Mouse (Mus musculus): ENCODE results near the gene Slc38a6. TPM values are rescaled to one million over a fixed set of nuclear protein-coding genes. Genes with fewer than 3 reads are reported as not detected.

Slc38a6 gene
- total RNA-seq, 1 experiment from 2014 or later: 6.0 TPM

DNA sequence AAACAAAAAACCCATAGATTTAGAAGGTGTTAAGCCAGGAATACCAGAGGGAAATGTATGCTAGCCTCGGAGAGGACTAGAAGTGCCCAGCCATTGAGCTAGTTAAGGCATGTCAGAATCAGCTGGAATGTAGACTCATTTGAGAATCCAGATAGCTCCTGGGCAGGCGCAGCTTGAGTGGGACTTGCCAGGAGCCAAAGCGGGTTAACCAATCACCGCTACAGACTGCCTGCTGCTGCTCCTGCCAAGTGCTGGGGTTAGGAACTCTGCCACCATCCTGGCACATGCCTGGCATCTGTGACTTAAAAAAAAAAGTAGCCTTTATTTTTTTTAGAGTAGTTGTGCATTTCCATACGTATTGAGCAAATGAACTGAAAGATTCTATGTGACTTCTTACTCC, 66.8 kb downstream of the Slc38a6 start:
- no peak for ATAC-seq (replicated peaks; ENCODE audit: low read depth, poor library complexity, severe bottlenecking)

DNA sequence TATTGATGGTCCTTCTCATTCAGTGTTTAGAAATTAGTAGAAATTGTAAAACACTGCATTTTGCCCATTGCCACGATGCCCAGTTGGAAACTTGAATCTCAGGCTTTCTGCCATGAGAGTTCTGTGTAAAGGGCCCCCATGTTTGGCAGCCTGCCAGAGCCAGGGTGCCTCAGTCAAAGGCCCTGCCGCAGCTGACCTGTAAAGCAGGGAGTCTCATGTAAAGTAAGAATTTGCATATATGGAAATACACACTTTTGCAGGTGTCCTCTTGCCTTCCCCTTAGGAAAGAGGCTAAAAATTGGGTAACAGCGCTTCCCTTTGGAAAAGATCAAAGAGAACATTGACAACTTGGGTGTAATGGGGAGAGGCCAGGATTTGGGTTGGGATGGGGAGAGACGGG, 67.9 kb downstream of the Slc38a6 start:
- no peak for ATAC-seq (replicated peaks; ENCODE audit: low read depth, poor library complexity, severe bottlenecking)

DNA sequence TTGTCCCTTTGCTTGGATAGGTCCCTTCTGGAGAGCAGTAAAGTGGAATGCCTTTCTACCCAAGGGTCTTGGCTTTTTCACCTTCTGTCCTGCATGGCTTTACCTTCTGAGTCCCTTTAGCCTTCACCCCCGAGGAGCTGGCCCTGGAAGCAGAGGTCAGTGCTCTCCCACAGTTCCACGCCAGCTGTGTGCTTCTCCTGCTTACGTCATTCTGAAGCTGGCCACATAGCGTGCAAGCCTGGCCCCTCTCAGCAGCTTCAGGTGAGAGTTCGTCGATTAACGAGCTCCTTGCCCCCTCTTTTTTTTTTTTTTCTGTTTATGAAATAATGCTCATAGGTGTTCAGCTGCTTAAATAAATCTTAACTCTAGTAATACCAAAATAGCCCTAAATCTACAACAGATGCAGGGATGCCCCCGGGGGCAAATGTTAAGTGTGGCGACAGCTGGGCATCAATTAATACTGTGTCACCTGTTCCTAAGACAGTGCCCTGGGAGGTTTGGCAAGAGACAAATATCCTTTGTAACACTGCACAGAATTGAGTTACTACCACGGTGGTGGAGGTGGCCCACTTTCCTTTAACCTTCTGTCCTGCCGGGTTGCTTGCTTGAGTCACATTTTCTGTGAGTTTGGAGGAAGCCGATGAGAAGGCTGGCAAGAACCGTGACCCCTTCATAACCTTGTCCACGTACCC, 68.7 kb downstream of the Slc38a6 start:
- ATAC-seq (replicated peaks; ENCODE audit: low read depth, poor library complexity, severe bottlenecking): no peak

DNA sequence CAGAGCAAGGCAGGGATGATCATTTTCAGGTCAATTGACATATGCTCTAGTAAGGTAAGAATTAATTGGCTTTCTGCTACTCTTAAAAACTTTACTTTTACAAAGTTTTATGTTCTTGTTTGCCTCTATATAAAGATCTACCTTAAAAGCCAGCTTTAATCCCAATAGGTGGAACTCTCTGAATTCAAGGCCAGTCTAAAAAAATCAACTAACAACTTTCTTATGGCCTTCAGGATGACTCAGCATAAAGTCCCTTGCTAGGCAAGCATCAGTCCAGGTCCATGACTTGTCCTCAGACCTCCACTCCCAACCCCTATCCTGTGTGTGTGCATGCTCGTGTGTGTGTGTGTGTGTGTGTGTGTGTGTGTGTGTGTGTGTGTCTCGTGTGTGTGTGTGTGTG, 70.1 kb downstream of the Slc38a6 start:
- ATAC-seq (replicated peaks; ENCODE audit: low read depth, poor library complexity, severe bottlenecking): no peak

DNA sequence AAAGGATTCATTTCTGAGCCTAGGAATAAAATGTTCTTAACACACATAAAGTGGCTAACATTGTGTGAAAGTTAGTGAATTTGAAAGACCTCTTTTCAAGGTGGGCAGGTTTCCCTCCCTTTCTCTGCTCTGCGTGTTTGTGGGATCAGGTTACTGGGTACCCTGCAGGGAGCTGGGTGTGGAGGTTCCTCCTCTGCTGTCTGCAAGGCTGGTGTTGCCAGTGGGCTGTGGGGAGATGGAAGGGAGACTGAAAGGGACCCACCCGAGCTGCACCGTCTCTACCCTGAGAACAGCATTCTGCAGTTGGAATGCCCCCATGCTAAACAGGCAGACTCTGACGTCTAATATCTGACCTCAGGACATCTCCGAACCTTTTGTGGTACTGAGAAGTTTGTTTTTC, 70.7 kb downstream of the Slc38a6 start:
- ATAC-seq (replicated peaks; ENCODE audit: low read depth, poor library complexity, severe bottlenecking): no peak

DNA sequence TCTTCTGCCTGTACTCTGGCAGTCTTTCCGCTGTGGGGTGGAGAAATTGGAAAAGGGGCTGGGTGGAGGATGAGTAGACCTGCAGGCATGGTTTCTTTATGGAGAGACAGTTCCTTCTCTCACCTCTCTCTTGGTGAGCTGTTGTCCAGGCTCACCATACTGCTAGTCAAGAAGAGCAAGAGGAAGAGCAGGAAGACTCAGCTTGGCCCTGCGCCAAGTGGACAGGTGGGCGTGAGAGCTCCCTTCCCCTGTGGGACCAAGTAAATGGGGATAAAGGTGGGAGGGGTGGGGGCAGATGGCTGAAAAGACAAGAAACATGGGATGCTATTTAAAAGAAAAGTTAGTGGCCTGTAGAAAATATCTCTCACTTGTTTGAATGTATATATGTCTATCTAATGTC, 71.2 kb downstream of the Slc38a6 start:
- no peak for ATAC-seq (replicated peaks; ENCODE audit: low read depth, poor library complexity, severe bottlenecking)

DNA sequence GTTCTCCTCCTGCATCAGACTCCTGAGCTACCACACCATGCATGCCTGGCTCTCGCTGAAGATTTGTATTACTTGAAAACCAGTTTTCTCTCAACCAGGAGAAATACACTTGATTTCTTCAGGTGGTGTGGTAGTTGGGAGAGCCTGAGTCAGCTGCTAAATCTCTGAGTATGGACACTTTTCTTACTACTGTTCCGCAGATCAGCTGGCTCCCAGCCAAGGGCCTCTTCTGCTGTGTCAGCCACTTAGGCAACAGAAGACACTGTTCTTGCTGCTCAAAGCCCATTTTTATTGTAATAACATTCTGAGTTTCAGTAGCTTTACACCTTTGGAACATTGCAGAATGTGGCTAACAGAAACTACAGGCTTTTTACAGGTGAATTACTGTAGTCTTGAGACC, 72.1 kb downstream of the Slc38a6 start:
- ATAC-seq (replicated peaks; ENCODE audit: low read depth, poor library complexity, severe bottlenecking): no peak

DNA sequence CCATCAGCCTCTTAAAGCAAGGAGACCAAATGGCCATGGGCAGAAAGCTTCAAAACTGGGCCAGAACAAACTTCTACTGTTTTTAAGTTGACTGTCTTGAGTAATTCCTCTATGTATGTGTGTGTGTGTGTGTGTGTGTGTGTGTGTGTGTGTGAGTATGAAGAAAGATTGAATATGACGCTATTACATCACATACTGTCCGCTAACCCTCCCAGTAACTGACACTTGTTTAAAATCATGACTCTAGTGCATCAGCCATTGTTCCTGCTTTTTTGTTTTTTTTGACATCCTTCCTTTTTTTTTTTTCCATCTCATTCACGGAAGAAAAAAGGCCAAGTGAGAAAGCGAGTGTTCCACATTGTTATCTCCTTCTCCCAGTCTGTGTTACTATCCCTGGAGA, 72.9 kb downstream of the Slc38a6 start:
- ATAC-seq (replicated peaks; ENCODE audit: low read depth, poor library complexity, severe bottlenecking): peak; percentile 52

DNA sequence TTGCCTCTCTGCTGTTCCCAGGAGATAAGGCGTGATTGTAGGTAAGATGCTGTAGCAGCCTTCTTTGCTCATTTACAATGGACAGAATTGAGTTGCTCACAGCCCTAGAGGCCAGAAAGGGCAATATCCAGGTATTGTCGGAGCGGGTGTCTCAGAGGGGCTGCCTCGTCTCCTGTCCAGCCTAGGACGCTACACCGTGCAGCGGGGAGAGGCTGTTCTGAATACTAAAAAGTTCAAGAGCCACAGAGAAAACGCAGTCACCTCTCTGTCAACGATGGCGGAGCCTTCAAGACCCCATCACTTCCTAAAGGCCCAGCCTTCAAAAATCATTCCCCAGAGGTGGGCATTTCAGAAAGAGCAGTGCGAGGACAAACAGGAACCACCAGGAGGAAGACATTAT, 74.6 kb downstream of the Slc38a6 start:
- ATAC-seq (replicated peaks; ENCODE audit: low read depth, poor library complexity, severe bottlenecking): no peak

DNA sequence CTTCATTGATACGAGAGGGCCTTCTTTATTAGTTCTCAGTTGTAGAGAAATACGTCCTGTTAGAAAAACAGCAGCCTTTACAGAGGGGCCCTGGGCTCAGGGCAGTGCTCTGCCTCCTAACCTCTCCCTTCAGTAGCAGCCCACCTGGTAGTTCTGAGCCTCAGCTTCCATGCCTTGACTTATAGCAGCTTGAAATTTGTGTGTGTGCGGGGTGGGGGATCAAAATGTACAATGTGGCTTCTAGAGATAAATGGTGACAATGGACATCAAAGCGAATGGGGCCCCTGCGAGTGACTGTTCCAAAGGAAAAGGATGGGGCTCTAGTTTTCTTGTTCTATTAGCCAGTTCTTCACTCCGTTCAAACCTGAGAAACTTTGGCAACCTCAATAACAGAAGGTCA, 76.8 kb downstream of the Slc38a6 start:
- no peak for ATAC-seq (replicated peaks; ENCODE audit: low read depth, poor library complexity, severe bottlenecking)

DNA sequence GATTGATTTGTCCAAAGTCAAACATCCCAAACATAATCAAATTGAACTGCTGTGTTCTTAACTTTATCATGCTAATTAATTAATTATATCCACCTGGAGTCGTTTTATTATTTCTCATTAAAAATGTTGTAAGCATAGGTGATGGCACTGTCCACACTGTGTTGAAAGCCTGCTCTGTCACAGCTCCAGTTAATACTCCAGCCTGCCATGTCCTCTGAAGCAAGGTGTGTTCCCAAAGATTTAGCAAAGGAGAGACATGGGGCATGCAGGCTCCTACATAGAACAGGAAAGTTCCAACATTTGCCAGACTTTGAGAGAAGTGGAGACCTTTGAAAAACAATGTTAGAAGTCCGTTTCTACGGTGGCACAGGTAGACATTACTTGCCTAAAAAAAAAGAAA, 77.4 kb downstream of the Slc38a6 start:
- no peak for ATAC-seq (replicated peaks; ENCODE audit: low read depth, poor library complexity, severe bottlenecking)

DNA sequence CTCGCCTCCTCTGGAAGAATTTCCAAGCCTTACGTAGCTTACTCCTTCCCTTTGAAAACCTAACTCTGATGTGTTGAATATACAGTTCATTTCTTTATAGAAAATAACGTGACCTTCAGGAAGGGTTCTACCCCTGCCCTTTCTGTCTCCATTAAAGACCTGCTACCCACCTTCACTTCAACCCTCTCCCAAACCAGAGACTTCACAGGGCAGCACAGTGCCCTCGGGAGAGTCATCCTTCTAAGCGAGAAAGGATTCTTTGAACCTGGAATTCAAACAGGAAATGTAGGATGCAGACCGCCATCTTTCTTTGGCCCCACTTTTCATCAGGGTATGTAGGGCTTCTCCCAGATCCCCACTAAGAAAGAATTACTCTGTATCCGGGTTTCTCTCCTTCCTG, 80.0 kb downstream of the Slc38a6 start:
- no peak for ATAC-seq (replicated peaks; ENCODE audit: low read depth, poor library complexity, severe bottlenecking)

DNA sequence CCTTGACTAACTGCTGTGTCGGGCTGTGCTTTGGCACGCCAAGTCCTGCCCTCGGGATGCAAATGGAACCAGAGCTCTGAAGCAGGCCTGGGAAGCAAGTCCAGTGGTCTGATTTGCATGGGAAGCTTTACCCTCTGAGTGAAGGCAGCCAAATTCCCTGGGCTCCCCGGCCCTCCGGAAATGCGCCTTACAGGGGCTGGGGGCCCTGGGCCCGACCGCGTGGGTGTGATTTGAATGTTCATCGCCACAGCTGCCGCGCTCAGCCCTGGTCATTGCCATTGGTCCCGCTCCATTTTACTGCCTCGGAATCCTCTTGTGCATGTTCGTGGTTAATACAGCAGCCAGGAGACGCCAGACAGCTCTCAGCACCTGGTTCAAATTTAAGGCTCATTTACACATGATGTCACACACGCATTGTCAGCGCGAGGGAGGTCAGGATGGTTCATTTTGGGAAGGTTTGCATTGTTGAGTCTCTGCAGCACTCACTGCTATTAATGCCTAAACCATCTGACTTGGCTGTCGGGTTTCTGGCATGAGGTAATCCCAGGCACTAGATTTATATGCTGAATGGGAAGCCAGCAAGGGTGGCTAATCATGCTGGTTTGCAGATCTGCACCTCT, 81.0 kb downstream of the Slc38a6 start:
- ATAC-seq (replicated peaks; ENCODE audit: low read depth, poor library complexity, severe bottlenecking): no peak

DNA sequence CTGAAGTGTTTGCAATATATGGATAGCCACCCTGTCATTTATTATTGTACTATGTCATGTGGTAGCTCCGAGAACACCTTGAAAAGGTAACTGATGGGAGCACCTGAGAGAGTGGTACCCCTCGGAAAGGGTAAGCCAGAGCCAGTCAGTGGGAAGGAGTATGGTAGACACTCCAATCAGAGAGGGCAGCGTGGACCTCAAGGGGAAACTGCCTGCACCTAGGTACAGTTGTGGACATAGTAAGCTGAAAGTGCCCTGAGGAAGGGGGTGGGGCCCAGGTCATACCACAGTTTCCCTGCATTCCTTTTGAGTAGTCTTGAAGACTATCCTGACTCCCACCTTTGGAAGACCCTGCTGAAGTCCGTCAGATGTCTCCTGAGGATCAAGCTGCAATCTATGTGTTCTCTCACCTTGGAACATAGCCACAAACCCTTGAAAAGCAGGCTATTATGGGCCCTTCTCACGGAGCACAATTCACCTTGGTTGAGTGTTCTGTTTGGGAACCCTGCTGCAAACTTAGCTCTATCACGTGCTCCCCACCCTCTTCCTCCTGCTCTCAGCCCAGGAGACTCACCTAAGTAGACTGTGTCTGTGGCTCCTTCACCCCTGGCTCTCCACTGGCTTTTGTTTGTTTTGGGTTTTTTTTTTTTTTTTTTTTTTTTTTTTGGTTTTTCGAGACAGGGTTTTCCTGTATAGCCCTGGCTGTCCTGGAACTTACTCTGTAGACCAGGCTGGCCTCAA, 82.5 kb downstream of the Slc38a6 start:
- no peak for ATAC-seq (replicated peaks; ENCODE audit: low read depth, poor library complexity, severe bottlenecking)

DNA sequence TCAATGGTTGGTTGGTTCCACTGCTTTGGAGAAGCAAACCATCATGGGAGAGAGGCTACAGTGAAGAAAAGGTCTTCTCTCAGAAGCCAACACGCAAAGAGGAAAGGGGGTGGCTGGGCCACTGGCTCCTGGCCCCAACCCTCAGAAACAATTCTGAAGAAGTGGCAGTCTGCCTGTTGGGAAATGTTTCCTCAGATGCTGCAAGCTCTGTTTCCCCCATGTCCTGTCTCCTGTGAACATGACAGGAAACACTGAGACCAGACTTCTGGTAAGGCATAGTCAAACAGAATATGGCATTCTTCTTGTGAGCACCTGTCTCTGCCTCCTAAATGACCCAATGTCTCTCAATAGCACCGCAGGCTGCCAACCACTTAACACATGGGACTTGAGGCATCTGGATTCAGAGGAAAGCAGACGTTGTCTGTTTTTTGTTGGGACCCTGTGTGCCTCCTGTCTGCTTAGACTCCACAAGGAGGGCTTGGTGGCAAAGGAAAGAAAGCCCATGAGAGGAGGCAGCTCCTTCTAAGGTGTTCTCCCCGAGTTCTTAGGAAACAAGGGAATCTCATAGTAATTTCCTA, 83.9 kb downstream of the Slc38a6 start:
- ATAC-seq (replicated peaks; ENCODE audit: low read depth, poor library complexity, severe bottlenecking): no peak

DNA sequence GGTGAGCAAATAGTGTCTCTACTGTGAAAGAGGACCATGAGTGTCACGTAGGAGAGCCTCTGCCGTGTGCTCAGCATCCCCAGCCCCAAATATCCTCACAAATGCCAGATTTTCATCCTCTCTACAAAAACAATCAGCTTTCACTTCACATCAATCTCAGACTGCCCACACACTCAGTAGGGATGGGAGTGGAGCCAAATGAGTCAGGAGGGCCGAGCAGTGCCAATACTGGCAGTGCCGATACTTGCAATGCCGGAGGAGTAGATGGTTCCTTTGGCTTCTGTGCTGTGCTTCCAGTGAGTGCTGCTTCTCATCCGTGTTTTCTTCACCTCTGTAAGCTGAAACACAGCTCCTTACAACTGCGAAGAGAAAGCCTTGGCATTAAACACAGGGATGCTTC, 84.6 kb downstream of the Slc38a6 start:
- no peak for ATAC-seq (replicated peaks; ENCODE audit: low read depth, poor library complexity, severe bottlenecking)

DNA sequence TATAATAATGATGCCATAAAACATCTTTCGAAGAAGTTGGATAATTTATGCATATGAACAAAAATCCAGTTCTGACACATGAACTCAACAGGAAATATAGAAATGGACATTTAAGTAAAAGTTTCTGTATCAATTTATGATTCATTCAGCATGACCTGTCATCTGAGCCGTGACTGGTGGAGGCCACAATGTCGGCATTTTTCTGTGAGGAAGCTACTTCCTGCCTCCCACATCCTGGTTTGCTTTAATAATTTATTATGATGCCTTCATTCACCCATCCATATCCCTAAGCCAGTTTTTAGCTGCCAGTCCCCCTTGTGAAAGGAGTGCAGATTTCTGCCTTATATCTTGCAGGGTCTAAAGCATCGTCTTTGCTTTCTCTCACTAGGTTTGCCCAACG, 91.4 kb downstream of the Slc38a6 start:
- ATAC-seq (replicated peaks; ENCODE audit: low read depth, poor library complexity, severe bottlenecking): no peak

DNA sequence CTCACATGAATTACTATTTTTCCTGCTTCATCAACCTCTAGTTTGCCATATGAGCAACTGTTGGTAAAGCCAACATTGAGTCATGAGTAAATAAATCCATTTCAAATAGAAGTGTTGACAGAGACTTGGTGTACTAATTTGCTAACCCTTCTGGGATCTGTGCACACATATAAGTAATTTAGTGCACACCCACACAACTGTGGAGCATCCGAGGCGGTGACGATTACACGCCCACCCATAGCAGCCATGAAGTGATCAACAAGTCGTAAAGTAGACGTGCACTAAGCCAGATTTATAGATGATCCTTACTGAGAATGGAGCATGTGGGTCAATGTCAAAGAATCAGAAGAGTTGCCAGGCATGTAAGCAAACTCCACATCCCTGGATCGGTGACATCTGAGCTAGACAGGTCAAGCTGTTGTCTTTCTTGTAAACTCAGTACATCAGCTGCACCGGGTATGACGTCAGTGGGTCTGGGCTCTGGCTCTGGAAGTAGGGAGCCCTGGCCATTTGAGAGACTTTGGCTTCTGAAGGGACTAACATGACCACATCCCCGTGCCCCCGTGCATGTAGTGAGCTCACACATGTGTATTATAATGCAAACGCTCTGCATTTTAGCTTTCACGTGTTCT, 92.3 kb downstream of the Slc38a6 start:
- no peak for ATAC-seq (replicated peaks; ENCODE audit: low read depth, poor library complexity, severe bottlenecking)

DNA sequence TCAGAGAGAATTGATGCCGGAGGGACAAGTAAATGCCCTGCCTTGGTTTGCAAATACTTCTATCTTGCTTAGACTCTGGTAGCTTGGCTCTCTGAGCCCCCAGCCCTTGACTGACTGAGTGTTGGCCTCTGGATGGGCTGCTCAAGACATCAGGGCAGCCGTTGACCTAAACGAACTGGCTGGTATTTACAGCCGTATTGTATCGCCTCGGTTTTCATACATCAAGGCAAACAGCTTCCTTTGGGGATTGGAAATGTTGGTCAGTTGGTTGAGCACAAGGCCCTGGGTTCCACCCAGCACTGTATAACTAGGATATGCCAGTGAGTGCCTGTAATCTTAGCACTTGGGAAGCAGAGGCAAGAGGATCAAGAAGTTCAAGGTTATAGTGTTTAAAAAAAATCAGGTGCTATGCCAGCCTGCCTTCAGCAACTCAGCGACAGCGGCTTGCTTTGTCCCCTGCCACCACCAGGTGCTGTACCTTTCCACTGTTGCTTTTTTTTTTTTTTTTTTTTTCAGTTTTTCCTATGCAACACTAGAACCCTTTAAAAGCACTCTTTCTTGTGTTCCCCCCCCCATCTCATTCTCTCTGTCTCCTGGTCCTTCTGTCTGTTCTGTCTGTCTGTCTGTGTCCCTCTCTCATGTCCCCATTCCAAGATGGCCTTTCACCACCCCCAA, 94.2 kb downstream of the Slc38a6 start:
- no peak for ATAC-seq (replicated peaks; ENCODE audit: low read depth, poor library complexity, severe bottlenecking)

DNA sequence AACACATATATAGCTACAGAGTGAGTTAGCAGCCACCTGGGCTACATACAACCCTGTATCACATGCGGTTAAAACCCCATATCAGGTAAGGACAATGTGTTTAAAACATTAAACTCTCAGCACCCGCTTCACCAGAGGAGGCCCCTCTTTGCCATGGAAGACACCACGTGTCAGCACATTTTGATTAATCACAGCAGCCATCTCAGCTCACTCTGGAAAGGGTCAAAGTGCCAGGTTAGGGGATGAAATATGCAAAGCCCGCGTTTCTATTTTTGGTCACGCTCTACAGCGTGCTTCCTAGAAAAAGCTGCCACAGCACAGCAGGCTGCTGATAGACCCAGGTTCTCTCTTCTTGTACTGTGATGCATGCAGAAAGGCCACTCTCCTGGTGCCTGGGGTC, 94.9 kb downstream of the Slc38a6 start:
- no peak for ATAC-seq (replicated peaks; ENCODE audit: low read depth, poor library complexity, severe bottlenecking)

All from common myeloid progenitor, adult 5-6 weeks (primary cell).